Mouse (Mus musculus) NIH3T3 (cell line): ENCODE measurements around the gene B130006D01Rik.

Experiments used
- DNase-seq: peaks from one replicate; pipeline ENCODE4 v3.0.0-alpha.2; 2012; ENCODE audit warnings: low read depth

Gene B130006D01Rik

GRCm38 (mm10) chr11:95770720-95771364, 47.5 kb downstream of the B130006D01Rik start:
- peak; percentile 60 for DNase-seq

- no peak for DNase-seq
Measured at GRCm38 (mm10) chr11:95771665-95772064, 48.3 kb downstream of the B130006D01Rik start.

GRCm38 (mm10) chr11:95773264-95773663, 49.9 kb downstream of the B130006D01Rik start:
- DNase-seq = no peak
